Mouse (Mus musculus) T-cell, adult 2 months (primary cell): ENCODE results near the gene Olfr202.
"Not testable (repeated sequence)": the region's sequence is repeated elsewhere in the genome, so short reads cannot be mapped to it uniquely, and the experiment has no call there.

ENCODE experiments used
- DNase-seq: peaks from one replicate; pipeline ENCODE4 v3.0.0; 2022; ENCODE audit warnings: low spot score

Gene Olfr202

DNA sequence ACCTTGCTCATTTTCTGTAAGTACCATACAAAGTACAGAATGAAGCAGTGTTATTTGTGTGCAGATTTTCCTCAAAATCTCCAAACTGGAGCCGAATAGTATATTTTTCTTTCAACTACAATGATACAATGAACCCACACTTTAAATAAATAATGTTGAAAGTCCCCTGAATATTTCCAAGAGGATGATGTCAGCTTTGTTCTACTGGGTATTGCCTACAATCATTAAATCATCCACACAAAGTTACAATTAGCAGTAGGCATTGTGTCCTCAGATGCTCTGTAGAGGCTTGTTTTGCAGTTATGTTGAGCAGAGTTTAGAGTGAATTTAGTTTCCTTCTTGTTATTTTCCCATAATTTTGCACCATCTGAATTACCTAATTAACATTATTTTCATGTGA lies at the start of gene Olfr202:
Gene Olfr202, minus strand, starts transcription at position 101 of the 400 bp plus-strand sequence.
- no peak for DNase-seq

GRCm38 (mm10) chr16:59331038-59331437 lies 44.4 kb upstream of the Olfr202 start, which contains the start of gene Olfr205:
TSS of gene Olfr205 (minus strand) at chr16:59331138.
- no peak for DNase-seq

DNA sequence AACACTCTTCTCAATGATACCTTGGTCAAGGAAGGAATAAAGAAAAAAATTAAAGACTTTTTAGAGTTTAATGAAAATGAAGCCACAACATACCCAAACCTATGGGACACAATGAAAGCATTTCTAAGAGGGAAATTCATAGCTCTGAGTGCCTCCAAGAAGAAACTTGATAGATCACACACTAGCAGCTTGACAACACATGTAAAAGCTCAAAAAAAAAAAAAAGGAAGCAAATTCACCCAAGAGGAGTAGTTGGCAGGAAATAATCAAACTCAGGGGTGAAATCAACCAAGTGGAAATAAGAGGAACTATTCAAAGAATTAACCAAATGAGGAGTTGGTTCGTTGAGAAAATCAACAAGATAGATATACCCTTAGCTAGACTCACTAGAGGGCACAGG lies 36.7 kb upstream of the Olfr202 start:
- DNase-seq, result not testable (repeated sequence)

- no peak for DNase-seq
Observed at GRCm38 (mm10) chr16:59318148-59318547, 31.6 kb upstream of the Olfr202 start, which contains the start of gene Olfr204. TSS of gene Olfr204 (minus strand) at chr16:59318248.

GRCm38 (mm10) chr16:59298581-59298980 lies 12.0 kb upstream of the Olfr202 start, which contains the start of gene Olfr203:
TSS of gene Olfr203 (plus strand) at chr16:59298881.
- DNase-seq, result no peak

DNA sequence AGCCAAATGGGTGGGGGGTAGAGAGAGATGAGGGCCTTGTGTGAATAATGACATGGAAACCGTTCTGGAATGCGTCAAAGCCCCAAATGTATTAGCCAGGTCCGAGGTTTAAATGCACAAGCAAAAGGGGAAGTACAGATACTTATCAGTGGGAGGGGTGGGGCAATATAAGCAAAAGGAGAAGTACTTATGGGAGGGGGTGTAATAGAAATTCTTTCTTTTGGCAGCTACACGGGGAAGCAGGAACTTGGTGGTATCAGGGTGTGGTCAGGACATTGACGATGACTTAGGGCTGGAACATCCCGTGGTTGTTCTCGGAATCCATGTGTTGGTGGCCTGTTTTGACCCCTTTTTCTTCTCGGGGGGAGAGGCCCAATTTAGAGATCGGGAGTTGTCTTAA lies 983 bp upstream of the Olfr202 start:
- DNase-seq, result not testable (repeated sequence)

DNA sequence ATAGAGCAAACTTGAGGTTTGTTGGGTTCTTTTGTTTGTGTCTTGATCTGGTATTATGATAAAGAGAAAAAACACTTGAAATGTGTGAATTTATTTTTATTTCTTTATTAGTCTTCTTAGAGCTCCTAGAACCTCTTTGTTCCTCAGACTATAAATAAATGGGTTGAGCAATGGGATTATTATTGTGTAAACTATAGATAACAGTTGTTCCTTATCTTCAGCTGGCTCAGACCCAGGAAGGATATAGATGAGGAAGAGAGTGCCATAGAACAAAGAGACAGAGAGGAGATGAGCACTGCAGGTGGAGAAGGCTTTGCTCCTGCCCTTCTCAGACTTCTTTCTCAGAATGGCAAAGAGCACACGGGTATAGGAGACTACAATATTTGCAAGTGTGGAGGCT lies 3.1 kb downstream of the Olfr202 start:
- no peak for DNase-seq

- DNase-seq, result no peak
Observed at GRCm38 (mm10) chr16:59280542-59280941, 6.1 kb downstream of the Olfr202 start.

GRCm38 (mm10) chr16:59272532-59272931 lies 14.1 kb downstream of the Olfr202 start, which contains the start of gene Olfr201:
TSS of gene Olfr201 (minus strand) at chr16:59272632.
- not testable (repeated sequence) for DNase-seq

GRCm38 (mm10) chr16:59269097-59269496 lies 17.5 kb downstream of the Olfr202 start:
- not testable (repeated sequence) for DNase-seq

GRCm38 (mm10) chr16:59249684-59250083 lies 36.9 kb downstream of the Olfr202 start:
- DNase-seq, result no peak
